Mouse (Mus musculus): ENCODE results near the gene Thbd. TPM values are rescaled to one million over a fixed set of nuclear protein-coding genes. Genes with fewer than 3 reads are reported as not detected.
A peak's percentile ranks its signal among the peaks of the same experiment; 100 is the strongest.

Thbd gene
- polyA plus RNA-seq, 1 experiment from 2014 or later, result 10.0 TPM

DNA sequence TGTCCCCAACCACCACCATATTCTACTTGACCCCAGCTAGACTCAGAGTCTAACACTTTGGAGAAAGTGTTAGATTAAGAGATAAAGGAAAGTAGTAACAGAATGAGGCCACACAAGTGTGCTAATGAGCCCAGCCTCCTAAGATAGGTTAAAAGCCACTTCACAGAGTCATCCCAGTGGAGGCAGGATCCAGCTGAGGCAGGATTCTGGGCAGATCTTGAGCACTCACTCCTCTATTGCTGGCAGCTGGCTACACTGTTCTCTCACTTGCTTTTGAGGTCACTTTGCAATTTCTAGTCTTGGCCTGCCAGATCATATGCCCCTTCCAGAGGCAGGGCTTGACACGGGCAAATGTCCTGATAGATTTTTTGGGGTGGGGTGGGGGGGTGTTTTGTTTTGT lies 36.5 kb upstream of the Thbd start:
- Histone ChIP-seq H3K9me3 (replicated peaks; ENCODE audit: control insufficient read depth, low read length, poor library complexity, severe bottlenecking) (no peaks in the 10 kb centered on the region), H3K4me1 (ENCODE audit: control insufficient read depth, insufficient read depth, low read length) (no peaks in the 10 kb centered on the region), H3K4me2 (ENCODE audit: low read length) (no peak overlapping the region), H3K36me3 (ENCODE audit: control insufficient read depth, insufficient read depth, low read length) (no peaks in the 10 kb centered on the region), H3K4me3 (ENCODE audit: low read depth, low read length) (no peak overlapping the region), H3K27me3 (ENCODE audit: control insufficient read depth, insufficient read depth, low read depth, low read length) (no peaks in the 10 kb centered on the region), H3K9ac (ENCODE audit: low read depth, low read length) (no peak overlapping the region), H3K27ac (ENCODE audit: low read length) (no peak overlapping the region)
- ATAC-seq, result no peak
- 88% methylated on average over 1 of the region's 1 CpGs for WGBS

DNA sequence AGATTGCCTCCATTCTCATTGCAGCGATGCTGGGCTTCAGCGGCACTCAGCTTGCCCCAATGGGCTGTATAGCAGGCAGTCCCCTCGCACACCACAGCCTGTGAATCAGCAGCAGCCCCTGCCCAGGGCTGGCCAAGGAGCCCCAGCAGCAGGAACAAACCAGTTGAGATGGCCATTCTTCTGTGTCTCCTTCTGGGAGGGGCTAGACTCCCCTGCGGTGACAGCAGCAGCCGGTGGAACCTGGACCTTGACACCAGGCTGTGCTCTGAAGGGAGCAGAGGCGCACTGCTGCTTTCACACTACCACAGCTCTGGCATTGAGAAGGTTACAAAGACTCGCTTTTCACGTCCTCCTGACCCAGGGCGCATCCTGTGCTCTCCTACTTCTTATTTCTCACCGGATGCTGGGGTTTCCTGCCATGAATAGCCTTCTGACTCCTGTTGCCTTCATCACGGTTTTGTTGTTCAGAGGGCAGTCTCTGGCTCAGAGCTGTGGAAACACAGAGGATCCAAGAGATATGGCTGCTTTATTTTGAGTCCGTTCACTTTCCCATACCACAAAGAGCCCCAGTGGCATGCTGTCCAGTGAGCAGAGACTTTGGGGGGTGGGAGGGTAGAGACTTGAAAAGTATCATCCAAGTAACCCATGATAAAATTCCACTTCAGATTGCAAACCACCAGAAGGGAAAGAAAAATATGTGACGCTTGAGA lies 35.4 kb upstream of the Thbd start, which contains the start of gene Cd93:
Cd93 (minus strand) TSS at position 315 of the 710 bp plus-strand sequence.
- Histone ChIP-seq H3K36me3 (ENCODE audit: control insufficient read depth, insufficient read depth, low read length) (no peaks in the 10 kb centered on the region), H3K27ac (ENCODE audit: low read length) (no peak within 1 kb of the TSS), H3K27me3 (ENCODE audit: control insufficient read depth, insufficient read depth, low read depth, low read length) (no peaks in the 10 kb centered on the region), H3K9ac (ENCODE audit: low read depth, low read length) (no peak within 1 kb of the TSS), H3K4me3 (ENCODE audit: low read depth, low read length) (no peak within 1 kb of the TSS), H3K4me1 (ENCODE audit: control insufficient read depth, insufficient read depth, low read length) (no peaks in the 10 kb centered on the region), H3K4me2 (ENCODE audit: low read length) (no peak within 1 kb of the TSS), H3K9me3 (replicated peaks; ENCODE audit: control insufficient read depth, low read length, poor library complexity, severe bottlenecking) (no peaks in the 10 kb centered on the region)
- WGBS, result 61% methylated on average over 13 of the region's 13 CpGs
- peak; percentile 14; the same call in 1 of the 2 replicates for ATAC-seq

DNA sequence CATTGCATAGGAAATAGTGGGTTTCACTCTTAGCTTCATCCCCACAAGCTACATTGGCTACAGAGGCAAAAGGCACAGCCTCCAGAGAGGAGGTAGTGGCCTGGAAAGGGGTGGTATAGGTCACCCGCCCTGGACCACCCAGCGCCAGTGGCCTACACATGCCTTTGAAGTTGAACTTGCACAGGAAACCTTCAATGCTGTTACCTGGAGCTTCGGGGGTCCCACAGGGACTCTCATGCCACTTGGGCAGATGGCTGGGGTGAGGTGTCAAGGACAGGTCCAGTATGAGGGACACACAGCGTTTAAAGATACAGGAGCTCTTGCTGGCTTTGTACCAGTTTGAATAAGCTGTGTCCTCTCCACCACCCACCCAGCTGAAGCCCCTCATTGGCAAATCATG lies 34.7 kb upstream of the Thbd start:
- Histone ChIP-seq H3K27ac (ENCODE audit: low read length) (no peak overlapping the region), H3K9ac (ENCODE audit: low read depth, low read length) (no peak overlapping the region), H3K36me3 (ENCODE audit: control insufficient read depth, insufficient read depth, low read length) (no peaks in the 10 kb centered on the region), H3K27me3 (ENCODE audit: control insufficient read depth, insufficient read depth, low read depth, low read length) (no peaks in the 10 kb centered on the region), H3K4me1 (ENCODE audit: control insufficient read depth, insufficient read depth, low read length) (no peaks in the 10 kb centered on the region), H3K9me3 (replicated peaks; ENCODE audit: control insufficient read depth, low read length, poor library complexity, severe bottlenecking) (no peaks in the 10 kb centered on the region), H3K4me3 (ENCODE audit: low read depth, low read length) (no peak overlapping the region), H3K4me2 (ENCODE audit: low read length) (no peak overlapping the region)
- 89% methylated on average over 4 of the region's 4 CpGs for WGBS
- ATAC-seq, result no peak

DNA sequence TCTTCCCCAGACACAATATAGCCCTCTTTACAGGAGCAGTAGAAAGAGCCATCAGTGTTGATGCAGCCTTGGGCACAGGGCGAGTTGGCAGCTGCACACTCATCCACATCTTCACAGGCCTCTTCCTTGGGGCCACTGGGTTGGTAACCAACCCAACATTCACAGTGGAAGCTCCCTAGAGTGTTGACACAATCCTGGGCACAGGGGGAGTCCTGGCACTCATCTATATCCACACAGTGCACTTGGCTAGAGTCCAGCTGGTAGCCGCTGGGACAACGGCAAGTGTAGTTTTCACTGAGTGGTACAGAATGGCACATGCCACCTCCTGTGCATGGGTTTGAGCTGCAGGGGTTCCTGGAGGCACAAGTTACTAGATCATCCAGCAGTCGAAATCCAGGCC lies 34.2 kb upstream of the Thbd start:
- Histone ChIP-seq H3K27ac (ENCODE audit: low read length) (no peak overlapping the region), H3K9me3 (replicated peaks; ENCODE audit: control insufficient read depth, low read length, poor library complexity, severe bottlenecking) (no peaks in the 10 kb centered on the region), H3K27me3 (ENCODE audit: control insufficient read depth, insufficient read depth, low read depth, low read length) (no peaks in the 10 kb centered on the region), H3K4me2 (ENCODE audit: low read length) (no peak overlapping the region), H3K9ac (ENCODE audit: low read depth, low read length) (no peak overlapping the region), H3K4me3 (ENCODE audit: low read depth, low read length) (no peak overlapping the region), H3K36me3 (ENCODE audit: control insufficient read depth, insufficient read depth, low read length) (no peaks in the 10 kb centered on the region), H3K4me1 (ENCODE audit: control insufficient read depth, insufficient read depth, low read length) (no peaks in the 10 kb centered on the region)
- 77% methylated on average over 4 of the region's 4 CpGs for WGBS
- 0 out of 2 replicates have a peak, but pooled peaks have one; percentile 14 for ATAC-seq

DNA sequence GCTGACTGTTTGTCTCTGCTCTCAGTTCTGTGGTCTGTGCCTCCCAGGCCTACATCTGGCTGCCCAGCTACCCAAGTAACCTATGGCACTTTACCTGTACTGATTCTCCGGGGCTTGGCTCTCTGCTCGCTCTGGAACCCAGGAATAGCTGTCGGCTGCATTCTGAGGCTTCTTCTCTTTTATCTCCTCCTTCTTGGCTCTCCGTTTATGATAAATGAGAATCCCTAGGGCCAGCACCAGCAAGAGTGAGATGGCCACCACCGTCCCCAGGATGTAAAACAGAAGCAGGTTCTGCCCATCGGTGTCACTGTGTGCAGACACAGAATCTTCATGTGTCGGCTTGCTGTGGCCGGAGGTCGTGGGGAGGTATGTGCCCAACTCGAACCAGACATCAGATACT lies 33.4 kb upstream of the Thbd start:
- Histone ChIP-seq H3K36me3 (ENCODE audit: control insufficient read depth, insufficient read depth, low read length) (no peaks in the 10 kb centered on the region), H3K9me3 (replicated peaks; ENCODE audit: control insufficient read depth, low read length, poor library complexity, severe bottlenecking) (no peaks in the 10 kb centered on the region), H3K4me3 (ENCODE audit: low read depth, low read length) (no peak overlapping the region), H3K4me1 (ENCODE audit: control insufficient read depth, insufficient read depth, low read length) (no peaks in the 10 kb centered on the region), H3K27me3 (ENCODE audit: control insufficient read depth, insufficient read depth, low read depth, low read length) (no peaks in the 10 kb centered on the region), H3K9ac (ENCODE audit: low read depth, low read length) (no peak overlapping the region), H3K27ac (ENCODE audit: low read length) (no peak overlapping the region), H3K4me2 (ENCODE audit: low read length) (no peak overlapping the region)
- ATAC-seq, result no peak
- 90% methylated on average over 10 of the region's 10 CpGs for WGBS

DNA sequence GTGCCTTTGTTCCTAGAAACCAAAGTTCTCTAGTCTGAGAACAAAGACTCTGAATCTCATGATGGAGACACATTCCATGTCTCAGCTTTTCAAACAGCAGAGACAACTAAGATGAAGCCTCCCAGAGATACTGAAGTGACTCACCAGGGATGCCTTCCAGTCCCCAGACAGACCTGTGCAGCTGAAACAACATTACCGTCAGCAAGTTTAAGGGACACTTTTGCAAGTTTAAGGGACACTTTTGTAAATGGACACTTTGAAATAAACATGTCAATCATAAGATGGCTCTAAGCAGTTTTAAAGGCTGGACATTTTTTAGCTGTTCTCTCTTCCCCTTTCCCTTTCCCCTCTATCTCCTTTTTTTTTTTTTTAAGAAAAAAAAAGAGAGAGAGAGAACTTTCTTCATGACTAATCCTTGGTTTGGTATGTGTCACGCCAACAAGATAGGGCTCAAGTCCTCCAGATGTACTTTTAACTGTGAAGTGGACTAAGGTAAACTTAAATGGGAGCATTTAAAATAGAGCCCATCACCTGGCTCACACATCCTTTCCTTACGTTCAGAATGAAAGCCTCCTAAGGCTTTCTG lies 31.8 kb upstream of the Thbd start:
- Histone ChIP-seq H3K4me1 (ENCODE audit: control insufficient read depth, insufficient read depth, low read length) (no peaks in the 10 kb centered on the region), H3K27me3 (ENCODE audit: control insufficient read depth, insufficient read depth, low read depth, low read length) (no peaks in the 10 kb centered on the region), H3K9me3 (replicated peaks; ENCODE audit: control insufficient read depth, low read length, poor library complexity, severe bottlenecking) (no peaks in the 10 kb centered on the region), H3K9ac (ENCODE audit: low read depth, low read length) (no peak overlapping the region), H3K36me3 (ENCODE audit: control insufficient read depth, insufficient read depth, low read length) (no peaks in the 10 kb centered on the region), H3K4me3 (ENCODE audit: low read depth, low read length) (no peak overlapping the region), H3K4me2 (ENCODE audit: low read length) (no peak overlapping the region), H3K27ac (ENCODE audit: low read length) (no peak overlapping the region)
- ATAC-seq, result no peak
- WGBS, result 74% methylated on average over 3 of the region's 3 CpGs

DNA sequence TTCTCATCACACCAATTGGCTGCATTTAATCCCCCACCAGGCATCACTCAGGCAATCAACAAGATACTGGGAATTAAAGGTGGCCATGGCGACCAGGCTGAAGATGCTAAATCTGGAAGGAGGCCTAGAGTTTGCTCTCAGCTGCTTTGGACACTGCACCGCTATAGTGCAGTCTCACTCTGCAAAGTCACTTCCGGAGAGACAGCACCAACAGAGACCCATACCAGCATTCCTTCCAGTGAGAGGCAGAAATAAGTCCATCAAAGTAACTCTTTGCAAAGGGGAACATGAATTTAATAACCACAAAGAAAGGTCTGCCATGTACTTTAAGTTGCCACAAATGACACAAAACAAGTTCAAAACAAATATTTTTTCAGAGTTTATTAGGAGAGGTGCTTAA lies 28.3 kb upstream of the Thbd start:
- Histone ChIP-seq H3K4me1 (ENCODE audit: control insufficient read depth, insufficient read depth, low read length) (no peaks in the 10 kb centered on the region), H3K36me3 (ENCODE audit: control insufficient read depth, insufficient read depth, low read length) (no peaks in the 10 kb centered on the region), H3K27me3 (ENCODE audit: control insufficient read depth, insufficient read depth, low read depth, low read length) (no peaks in the 10 kb centered on the region), H3K9me3 (replicated peaks; ENCODE audit: control insufficient read depth, low read length, poor library complexity, severe bottlenecking) (no peaks in the 10 kb centered on the region), H3K27ac (ENCODE audit: low read length) (no peak overlapping the region), H3K9ac (ENCODE audit: low read depth, low read length) (no peak overlapping the region), H3K4me2 (ENCODE audit: low read length) (no peak overlapping the region), H3K4me3 (ENCODE audit: low read depth, low read length) (no peak overlapping the region)
- 44% methylated on average over 3 of the region's 3 CpGs for WGBS
- ATAC-seq, result no peak

DNA sequence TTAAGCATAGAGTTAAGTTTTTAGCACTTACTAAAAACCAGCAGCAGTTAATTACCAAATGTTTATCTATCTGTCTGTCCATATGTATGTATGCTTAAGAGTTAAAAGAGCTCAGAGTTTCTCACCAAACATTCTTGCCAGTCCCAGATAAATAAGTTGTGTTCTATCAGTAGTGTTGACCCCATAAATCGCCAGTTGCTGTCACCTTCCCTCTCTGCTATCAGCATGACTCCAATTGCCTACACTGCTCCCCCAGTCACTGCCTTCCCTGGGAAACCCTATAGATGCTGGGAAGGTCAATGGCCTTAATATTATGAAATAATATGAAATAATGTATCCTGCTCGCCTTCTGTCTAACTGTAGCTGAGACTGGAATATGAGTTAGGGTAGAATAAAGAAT lies 24.4 kb upstream of the Thbd start:
- no peak for ATAC-seq
- H3K9ac ChIP-seq (ENCODE audit: low read depth, low read length), result no peak overlapping the region
- no peaks in the 10 kb centered on the region for H3K36me3 ChIP-seq (ENCODE audit: control insufficient read depth, insufficient read depth, low read length)
- no peaks in the 10 kb centered on the region for H3K4me1 ChIP-seq (ENCODE audit: control insufficient read depth, insufficient read depth, low read length)
- no peak overlapping the region for H3K27ac ChIP-seq (ENCODE audit: low read length)
- H3K27me3 ChIP-seq (ENCODE audit: control insufficient read depth, insufficient read depth, low read depth, low read length), result no peaks in the 10 kb centered on the region
- H3K9me3 ChIP-seq (replicated peaks; ENCODE audit: control insufficient read depth, low read length, poor library complexity, severe bottlenecking), result no peaks in the 10 kb centered on the region
- WGBS, result 89% methylated on average over 2 of the region's 2 CpGs
- no peak overlapping the region for H3K4me3 ChIP-seq (ENCODE audit: low read depth, low read length)
- H3K4me2 ChIP-seq (ENCODE audit: low read length), result no peak overlapping the region

DNA sequence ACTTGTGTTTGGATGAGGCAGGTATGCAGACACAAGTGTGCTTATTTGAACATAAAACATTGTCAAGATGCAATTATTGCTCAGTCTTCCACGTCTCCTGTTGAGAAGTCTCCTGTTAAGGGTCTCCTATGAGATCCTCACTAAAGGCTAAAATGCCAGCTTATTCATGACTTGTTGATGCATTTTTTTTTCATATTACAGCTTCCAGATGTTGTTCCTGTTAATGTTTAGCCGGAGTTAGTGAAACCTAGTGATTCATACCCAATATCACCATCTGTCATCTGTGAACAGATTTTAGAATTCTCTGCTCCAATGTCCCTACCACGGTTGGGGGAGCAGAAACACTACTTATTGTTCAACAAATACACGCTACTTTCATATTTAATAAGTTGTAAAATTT lies 23.0 kb upstream of the Thbd start:
- Histone ChIP-seq H3K4me1 (ENCODE audit: control insufficient read depth, insufficient read depth, low read length) (no peaks in the 10 kb centered on the region), H3K27me3 (ENCODE audit: control insufficient read depth, insufficient read depth, low read depth, low read length) (no peaks in the 10 kb centered on the region), H3K9me3 (replicated peaks; ENCODE audit: control insufficient read depth, low read length, poor library complexity, severe bottlenecking) (no peaks in the 10 kb centered on the region), H3K9ac (ENCODE audit: low read depth, low read length) (no peak overlapping the region), H3K27ac (ENCODE audit: low read length) (no peak overlapping the region), H3K4me3 (ENCODE audit: low read depth, low read length) (no peak overlapping the region), H3K36me3 (ENCODE audit: control insufficient read depth, insufficient read depth, low read length) (no peaks in the 10 kb centered on the region), H3K4me2 (ENCODE audit: low read length) (no peak overlapping the region)
- 86% methylated on average over 4 of the region's 4 CpGs for WGBS
- no peak for ATAC-seq
